Mouse (Mus musculus): ENCODE data around the gene Nrg3. TPM values are rescaled to one million over a fixed set of nuclear protein-coding genes. Genes with fewer than 3 reads are reported as not detected.

Gene Nrg3
- polyA plus RNA-seq, 1 experiment from 2014 or later = 5.5 TPM

DNA sequence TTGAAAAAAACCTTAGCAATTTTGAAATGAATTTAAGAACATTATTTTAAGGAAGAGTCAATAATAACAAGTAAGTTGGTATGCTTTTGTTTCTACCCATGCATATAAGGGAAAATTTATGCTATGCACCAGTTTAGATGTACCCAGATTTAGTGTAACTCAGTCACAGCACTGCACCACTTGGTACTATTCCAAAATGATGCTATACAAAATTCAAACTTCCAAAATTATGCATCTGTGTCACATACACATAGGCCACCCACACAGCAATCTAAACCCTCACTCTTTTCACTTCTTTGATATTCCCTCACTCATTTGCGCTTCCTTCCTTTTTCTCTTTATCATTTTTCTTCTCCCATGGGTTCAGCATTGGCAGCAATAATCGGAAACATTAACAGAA lies 116.6 kb downstream of the Nrg3 start:
- ATAC-seq (ENCODE audit: low FRiP score, low read depth) = no peak
- Histone ChIP-seq H3K4me1 (no peaks in the 10 kb centered on the region), H3K27me3 (replicated peaks) (no peaks in the 10 kb centered on the region), H3K4me3 (no peak overlapping the region), H3K9ac (no peak overlapping the region), H3K4me2 (replicated peaks) (no peak overlapping the region), H3K27ac (no peak overlapping the region), H3K36me3 (no peaks in the 10 kb centered on the region), H3K9me3 (no peaks in the 10 kb centered on the region)
- WGBS = 90% methylated on average over 2 of the region's 2 CpGs

DNA sequence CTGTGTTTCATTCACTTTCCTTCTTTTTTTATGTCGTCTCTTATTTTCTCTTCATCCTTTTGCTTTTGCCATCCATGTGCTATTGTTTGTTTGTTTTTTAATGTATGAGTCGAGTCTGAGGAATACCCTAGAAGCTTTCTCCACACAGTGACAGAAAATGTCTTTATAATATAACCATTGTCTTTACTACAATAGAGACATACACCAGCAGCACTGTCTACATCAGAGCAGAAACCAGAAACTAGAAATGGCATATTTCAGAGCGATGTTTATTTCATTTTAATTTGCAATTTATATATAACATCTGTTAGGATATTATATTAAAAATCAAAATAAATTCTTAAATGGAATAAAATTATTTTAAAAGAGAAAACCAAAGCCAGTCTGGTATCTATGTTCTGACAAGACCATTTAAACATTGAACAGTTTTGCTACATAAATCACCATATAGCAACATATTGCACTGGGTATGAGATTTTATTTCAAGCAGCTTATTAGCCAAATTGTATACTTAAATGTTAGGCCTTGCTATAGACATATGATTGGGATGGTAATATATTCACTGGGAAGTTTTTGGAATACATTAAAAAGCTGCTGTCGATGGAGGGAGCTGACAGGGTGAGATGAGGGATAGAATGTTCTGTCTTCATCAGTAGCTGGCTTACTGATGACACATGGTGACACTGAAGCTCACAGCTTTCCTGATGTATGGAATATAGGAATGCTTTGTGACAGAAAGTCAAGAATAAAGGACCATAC lies 120.7 kb downstream of the Nrg3 start:
- H3K4me1 ChIP-seq = no peaks in the 10 kb centered on the region
- H3K9ac ChIP-seq = no peak overlapping the region
- no peaks in the 10 kb centered on the region for H3K9me3 ChIP-seq
- H3K4me3 ChIP-seq = no peak overlapping the region
- no peak overlapping the region for H3K27ac ChIP-seq
- no peaks in the 10 kb centered on the region for H3K36me3 ChIP-seq
- no peaks in the 10 kb centered on the region for H3K27me3 ChIP-seq (replicated peaks)
- no peak for ATAC-seq (ENCODE audit: low FRiP score, low read depth)
- WGBS = 79% methylated on average over 4 of the region's 4 CpGs
- H3K4me2 ChIP-seq (replicated peaks) = no peak overlapping the region

DNA sequence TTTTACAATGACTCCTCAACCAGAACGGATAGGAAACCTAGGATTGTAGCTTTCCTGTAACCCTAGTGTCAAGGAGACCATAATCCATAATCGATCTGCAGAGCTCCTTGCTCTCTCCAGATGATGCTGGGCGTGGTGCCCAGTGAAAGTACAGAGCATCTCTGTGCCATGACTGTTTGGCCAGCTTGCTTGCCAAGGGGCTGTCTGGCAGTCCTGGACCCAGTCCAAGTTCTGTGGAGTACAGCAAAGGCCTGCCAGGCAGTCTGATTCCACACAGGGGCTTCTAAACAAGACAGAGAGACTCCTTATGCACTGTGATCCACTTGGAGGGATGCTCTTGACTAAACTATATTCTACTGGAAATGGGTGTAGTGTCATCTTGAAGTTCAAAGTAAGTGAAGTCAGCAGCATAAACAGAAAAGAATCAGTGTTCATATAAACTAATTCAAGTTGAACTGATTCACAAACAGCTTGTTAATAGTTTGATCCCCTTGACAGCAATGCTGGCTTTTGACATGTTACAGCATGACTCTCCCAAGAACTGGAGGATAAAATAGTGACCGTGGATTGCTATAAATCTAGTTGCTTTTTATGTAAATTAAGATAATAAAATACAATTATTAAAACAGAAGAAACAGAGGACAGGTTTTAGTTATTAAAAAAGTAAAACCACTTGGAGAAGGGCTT lies 155.3 kb downstream of the Nrg3 start:
- Histone ChIP-seq H3K4me2 (replicated peaks) (no peak overlapping the region), H3K27ac (no peak overlapping the region), H3K9ac (no peak overlapping the region), H3K27me3 (replicated peaks) (no peaks in the 10 kb centered on the region), H3K4me3 (no peak overlapping the region), H3K9me3 (no peaks in the 10 kb centered on the region), H3K4me1 (no peaks in the 10 kb centered on the region), H3K36me3 (no peaks in the 10 kb centered on the region)
- peak; percentile 41; the same call in 1 of the 2 replicates for ATAC-seq (ENCODE audit: low FRiP score, low read depth)
- WGBS = 81% methylated on average over 4 of the region's 4 CpGs

DNA sequence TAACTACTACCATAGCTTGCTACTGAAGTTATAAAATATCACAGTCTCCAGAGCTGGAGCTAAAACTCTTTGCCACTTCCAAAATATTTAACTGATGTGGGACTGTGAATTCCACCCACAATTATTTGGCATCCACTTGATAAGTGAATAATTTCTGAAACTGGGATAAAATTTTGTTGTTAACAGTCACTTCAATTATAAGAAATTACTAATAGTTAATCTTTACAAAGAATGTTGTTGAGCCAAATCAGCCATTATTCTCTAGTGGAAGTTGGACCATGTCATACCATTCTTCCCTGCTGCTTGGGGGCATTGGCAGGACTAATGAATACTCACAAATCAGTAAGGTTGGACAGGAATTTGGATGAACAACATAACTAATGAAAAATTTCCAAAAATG lies 158.8 kb downstream of the Nrg3 start:
- Histone ChIP-seq H3K9ac (no peak overlapping the region), H3K27ac (no peak overlapping the region), H3K4me2 (replicated peaks) (no peak overlapping the region), H3K9me3 (no peaks in the 10 kb centered on the region), H3K27me3 (replicated peaks) (no peaks in the 10 kb centered on the region), H3K36me3 (no peaks in the 10 kb centered on the region), H3K4me1 (no peaks in the 10 kb centered on the region), H3K4me3 (no peak overlapping the region)
- no peak for ATAC-seq (ENCODE audit: low FRiP score, low read depth)

DNA sequence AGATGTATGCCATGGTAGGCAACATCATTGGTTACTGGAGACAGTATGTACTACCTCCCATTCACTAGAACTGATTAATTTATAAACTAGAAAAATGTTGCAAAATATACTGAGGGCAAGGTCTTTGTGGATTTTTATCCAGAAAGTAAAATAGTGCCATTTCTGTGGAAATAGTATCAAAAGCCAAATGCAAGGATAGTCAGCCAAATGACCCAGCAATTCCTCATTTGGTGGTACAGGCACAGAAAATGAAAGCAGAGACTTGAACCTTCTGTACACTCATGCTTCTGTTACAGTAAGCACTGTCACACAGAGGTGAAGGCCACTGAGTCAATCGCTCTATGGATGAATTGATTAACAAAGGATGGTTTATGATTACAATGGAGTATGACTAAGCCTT lies 207.8 kb downstream of the Nrg3 start:
- Histone ChIP-seq H3K27me3 (replicated peaks) (no peaks in the 10 kb centered on the region), H3K27ac (no peak overlapping the region), H3K9me3 (no peaks in the 10 kb centered on the region), H3K9ac (no peak overlapping the region), H3K4me1 (no peaks in the 10 kb centered on the region), H3K36me3 (no peaks in the 10 kb centered on the region), H3K4me3 (no peak overlapping the region), H3K4me2 (replicated peaks) (no peak overlapping the region)
- 91% methylated on average over 1 of the region's 1 CpGs for WGBS
- ATAC-seq (ENCODE audit: low FRiP score, low read depth) = no peak

GRCm38 (mm10) chr14:39264422-39264821 lies 208.5 kb downstream of the Nrg3 start:
- Histone ChIP-seq H3K4me3 (no peak overlapping the region), H3K4me2 (replicated peaks) (no peak overlapping the region), H3K27ac (no peak overlapping the region), H3K4me1 (no peaks in the 10 kb centered on the region), H3K9ac (no peak overlapping the region), H3K9me3 (no peaks in the 10 kb centered on the region), H3K27me3 (replicated peaks) (no peaks in the 10 kb centered on the region), H3K36me3 (no peaks in the 10 kb centered on the region)
- ATAC-seq (ENCODE audit: low FRiP score, low read depth) = no peak
- 93% methylated on average over 4 of the region's 4 CpGs for WGBS

DNA sequence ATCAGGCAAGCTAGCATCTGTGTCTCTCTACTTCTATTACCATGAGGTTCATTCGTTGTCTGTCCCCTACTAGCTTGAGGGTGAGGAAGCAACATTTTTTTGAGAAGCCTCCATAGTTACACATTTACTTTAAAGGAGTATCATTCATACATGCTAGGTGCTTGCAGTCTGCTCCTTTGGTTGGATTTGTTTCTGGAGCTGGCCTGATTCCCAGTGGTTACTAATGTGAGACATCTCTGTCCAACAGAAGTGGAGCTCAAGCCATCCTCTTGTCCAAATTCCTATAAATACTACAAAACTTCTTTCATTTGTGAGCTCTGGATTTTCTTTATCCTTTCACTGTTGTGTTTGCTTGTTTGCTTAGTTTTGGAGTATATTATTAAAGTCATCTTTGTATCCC lies 211.9 kb downstream of the Nrg3 start:
- no peak overlapping the region for H3K4me2 ChIP-seq (replicated peaks)
- no peak overlapping the region for H3K4me3 ChIP-seq
- 83% methylated on average over 1 of the region's 1 CpGs for WGBS
- no peaks in the 10 kb centered on the region for H3K36me3 ChIP-seq
- H3K27ac ChIP-seq = no peak overlapping the region
- H3K4me1 ChIP-seq = no peaks in the 10 kb centered on the region
- no peaks in the 10 kb centered on the region for H3K9me3 ChIP-seq
- no peak overlapping the region for H3K9ac ChIP-seq
- no peak for ATAC-seq (ENCODE audit: low FRiP score, low read depth)
- H3K27me3 ChIP-seq (replicated peaks) = no peaks in the 10 kb centered on the region

DNA sequence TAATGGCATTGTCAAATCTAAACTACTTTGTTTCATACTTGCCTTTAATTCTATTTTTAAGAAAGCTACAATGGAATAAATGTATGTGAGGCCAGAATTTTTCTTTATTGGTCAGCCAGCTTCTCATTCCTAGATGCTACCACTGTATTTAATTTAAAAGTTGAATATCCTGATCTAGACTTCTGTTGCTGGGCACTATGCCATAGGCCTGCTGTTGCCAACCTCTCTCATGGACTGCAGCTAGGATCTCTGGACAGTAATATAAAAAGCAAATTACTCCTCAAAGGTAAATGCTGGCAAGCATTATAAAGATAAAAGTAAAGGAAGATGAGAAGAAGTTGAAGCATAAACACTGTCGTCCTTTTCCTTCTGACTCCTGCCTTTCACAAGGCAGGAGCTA lies 217.5 kb downstream of the Nrg3 start:
- Histone ChIP-seq H3K4me3 (no peak overlapping the region), H3K9ac (no peak overlapping the region), H3K36me3 (no peaks in the 10 kb centered on the region), H3K4me1 (no peaks in the 10 kb centered on the region), H3K27me3 (replicated peaks) (no peaks in the 10 kb centered on the region), H3K9me3 (no peaks in the 10 kb centered on the region), H3K4me2 (replicated peaks) (no peak overlapping the region), H3K27ac (no peak overlapping the region)
- no peak for ATAC-seq (ENCODE audit: low FRiP score, low read depth)
- 80% methylated on average over 1 of the region's 1 CpGs for WGBS

DNA sequence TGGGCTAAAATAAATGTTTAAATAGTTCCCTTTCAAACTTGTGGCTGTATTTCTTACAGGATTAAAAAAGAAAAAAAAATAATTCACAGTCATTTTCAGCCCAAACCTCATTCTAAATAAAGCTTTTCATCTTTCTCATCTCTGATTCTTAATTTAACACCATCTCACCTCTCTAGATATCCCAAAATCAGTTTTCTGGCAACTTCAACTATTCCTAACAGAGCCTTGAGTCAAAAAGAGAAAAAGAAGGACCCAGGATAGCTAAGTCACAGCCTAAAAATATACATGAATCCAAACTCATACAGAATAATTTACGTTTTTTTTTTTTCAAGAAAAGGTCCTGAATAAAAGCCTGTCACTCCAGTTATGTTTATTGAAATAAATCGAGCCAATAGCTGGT lies 232.6 kb downstream of the Nrg3 start:
- Histone ChIP-seq H3K9ac (no peak overlapping the region), H3K9me3 (no peaks in the 10 kb centered on the region), H3K4me1 (no peaks in the 10 kb centered on the region), H3K27me3 (replicated peaks) (no peaks in the 10 kb centered on the region), H3K4me2 (replicated peaks) (no peak overlapping the region), H3K4me3 (no peak overlapping the region), H3K36me3 (no peaks in the 10 kb centered on the region), H3K27ac (no peak overlapping the region)
- WGBS = 83% methylated on average over 2 of the region's 2 CpGs
- ATAC-seq (ENCODE audit: low FRiP score, low read depth) = no peak

DNA sequence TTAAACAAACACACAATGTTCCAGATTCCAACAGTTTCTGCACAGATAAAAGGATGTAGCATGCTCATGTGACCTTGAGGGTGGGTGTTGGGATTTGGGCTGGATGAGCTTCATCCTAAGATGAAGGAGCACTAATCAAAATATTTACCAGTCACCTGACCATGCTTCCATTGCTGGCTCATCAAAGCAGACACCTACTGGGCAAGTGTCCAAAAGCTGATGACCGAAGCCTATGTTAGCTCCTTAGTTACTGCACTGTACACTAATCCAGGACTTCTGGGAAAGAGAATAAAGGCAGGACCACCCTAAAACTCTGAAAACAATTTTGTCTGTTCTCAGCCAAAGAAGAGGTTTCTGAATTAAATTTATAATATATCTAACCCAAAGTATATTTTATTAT lies 261.4 kb downstream of the Nrg3 start:
- Histone ChIP-seq H3K4me3 (no peak overlapping the region), H3K36me3 (no peaks in the 10 kb centered on the region), H3K27me3 (replicated peaks) (no peaks in the 10 kb centered on the region), H3K9ac (no peak overlapping the region), H3K4me1 (no peaks in the 10 kb centered on the region), H3K9me3 (no peaks in the 10 kb centered on the region), H3K4me2 (replicated peaks) (no peak overlapping the region), H3K27ac (no peak overlapping the region)
- WGBS = 86% methylated on average over 1 of the region's 1 CpGs
- no peak for ATAC-seq (ENCODE audit: low FRiP score, low read depth)

DNA sequence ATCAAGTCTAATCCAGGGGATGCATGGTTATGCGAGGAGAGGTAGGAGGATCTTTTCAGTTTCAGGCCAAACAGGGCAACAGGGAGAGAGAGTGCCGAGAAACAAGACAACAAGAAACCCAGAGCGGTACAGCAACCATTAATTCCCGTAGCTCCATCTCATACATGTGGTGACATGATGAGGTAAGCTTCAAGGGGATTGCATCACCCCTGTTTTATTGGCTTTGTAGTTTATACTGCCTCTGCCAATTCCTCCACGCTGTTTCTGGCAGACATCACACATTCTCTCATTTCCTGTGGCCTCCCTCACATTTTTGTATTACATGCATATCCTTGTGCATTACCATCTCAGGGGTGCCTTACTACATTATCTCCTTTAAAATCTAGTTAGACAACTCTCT lies 280.9 kb downstream of the Nrg3 start:
- ATAC-seq (ENCODE audit: low FRiP score, low read depth) = no peak
- no peak overlapping the region for H3K4me3 ChIP-seq
- H3K27ac ChIP-seq = no peak overlapping the region
- no peaks in the 10 kb centered on the region for H3K36me3 ChIP-seq
- H3K27me3 ChIP-seq (replicated peaks) = no peaks in the 10 kb centered on the region
- no peak overlapping the region for H3K4me2 ChIP-seq (replicated peaks)
- no peaks in the 10 kb centered on the region for H3K9me3 ChIP-seq
- 82% methylated on average over 5 of the region's 5 CpGs for WGBS
- no peak overlapping the region for H3K9ac ChIP-seq
- H3K4me1 ChIP-seq = no peaks in the 10 kb centered on the region

DNA sequence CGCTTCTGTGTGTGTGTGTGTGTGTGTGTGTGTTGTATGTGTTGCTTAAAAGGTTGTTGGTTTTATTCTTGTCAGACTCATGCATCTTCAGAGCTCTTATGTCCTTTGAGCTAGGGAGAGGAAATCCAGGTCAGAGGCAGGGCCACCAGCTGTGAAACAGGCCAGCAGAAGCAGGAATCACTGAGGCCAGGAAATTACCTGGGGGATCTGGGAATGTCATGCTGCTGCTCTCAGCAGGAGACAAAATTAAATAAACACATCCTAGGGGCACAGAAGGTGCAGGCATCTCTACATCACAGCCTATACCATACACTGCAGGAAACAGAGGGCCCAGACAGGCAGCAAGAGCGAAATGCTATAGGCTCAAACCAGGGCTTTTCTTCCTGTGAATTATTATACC lies 299.2 kb downstream of the Nrg3 start:
- Histone ChIP-seq H3K9ac (no peak overlapping the region), H3K4me1 (no peaks in the 10 kb centered on the region), H3K9me3 (no peaks in the 10 kb centered on the region), H3K4me2 (replicated peaks) (no peak overlapping the region), H3K27me3 (replicated peaks) (no peaks in the 10 kb centered on the region), H3K4me3 (no peak overlapping the region), H3K36me3 (no peaks in the 10 kb centered on the region), H3K27ac (no peak overlapping the region)
- 59% methylated on average over 2 of the region's 2 CpGs for WGBS
- 0 out of 2 replicates have a peak, but pooled peaks have one; percentile 41 for ATAC-seq (ENCODE audit: low FRiP score, low read depth)

GRCm38 (mm10) chr14:39160140-39160539 lies 312.7 kb downstream of the Nrg3 start:
- Histone ChIP-seq H3K27me3 (replicated peaks) (no peaks in the 10 kb centered on the region), H3K36me3 (no peaks in the 10 kb centered on the region), H3K4me3 (no peak overlapping the region), H3K4me1 (no peaks in the 10 kb centered on the region), H3K9ac (no peak overlapping the region), H3K4me2 (replicated peaks) (no peak overlapping the region), H3K27ac (no peak overlapping the region), H3K9me3 (no peaks in the 10 kb centered on the region)
- no peak for ATAC-seq (ENCODE audit: low FRiP score, low read depth)
- WGBS = 77% methylated on average over 3 of the region's 3 CpGs

All from neural tube, embryonic 12.5 days (tissue).